ENCODE assay signal across 8 mouse cellular contexts in the genomic region with DNA sequence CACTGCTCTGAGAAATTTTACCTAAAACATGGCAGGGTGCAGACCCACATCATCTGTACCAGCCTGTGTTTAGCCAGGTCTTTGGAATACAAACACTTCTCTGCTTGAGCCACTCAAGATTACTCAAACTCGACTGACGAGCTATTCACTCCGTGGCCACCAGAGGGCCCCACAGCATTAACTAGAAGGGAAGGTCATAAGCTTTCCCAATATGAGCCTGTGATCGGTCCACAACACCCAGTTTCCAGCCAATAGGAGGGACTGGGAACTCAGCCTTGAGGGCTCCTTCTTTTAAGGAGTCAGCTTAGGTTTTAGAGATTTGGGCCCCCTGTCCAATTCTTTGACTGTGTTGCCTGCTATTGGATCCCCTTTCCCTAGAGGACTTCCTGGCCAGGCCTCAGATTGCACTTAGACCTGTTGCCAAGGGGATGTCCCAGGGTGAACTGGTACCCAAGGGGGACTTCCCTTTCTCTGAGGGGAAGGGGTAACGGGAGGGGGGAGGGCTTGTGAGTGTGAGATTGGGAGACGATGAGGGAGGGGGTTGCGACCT. TPM values are rescaled to one million over a fixed set of nuclear protein-coding genes. Genes with fewer than 3 reads are reported as not detected.
A peak's percentile ranks its signal among the peaks of the same experiment; 100 is the strongest.
DNase-seq lines count a peak whose midpoint lies in the region; ATAC-seq and TF ChIP-seq lines count a peak whose summit lies in the region.

No protein-coding gene starts in this region.

- ATAC-seq in forebrain, embryonic 14.5 days: peak; percentile 48; the same call in 1 of the 2 replicates
- peak; percentile 63; the same call in 1 of the 2 replicates for ATAC-seq in hindbrain, embryonic 11.5 days (ENCODE audit: low FRiP score)

- TF ChIP-seq CTCF in ES-Bruce4 (IDR thresholded peaks at IDR 0.05; ENCODE audit: low read depth, low read length): peak; percentile 74
- TF ChIP-seq CTCF in brain, embryonic 14.5 days (IDR thresholded peaks at IDR 0.05; ENCODE audit: borderline replicate concordance, extremely low read depth, insufficient read depth, insufficient read length): peak; percentile 84; the same call in 1 of the 2 replicates

- WGBS in forebrain, embryonic 14.5 days: 30% methylated on average over 7 of the region's 7 CpGs
- WGBS in hindbrain, embryonic 11.5 days: 37% methylated on average over 7 of the region's 7 CpGs

- H3K4me2 ChIP-seq in forebrain, embryonic 14.5 days (ENCODE audit: low read length): no peak overlapping the region
- no peak overlapping the region for H3K4me2 ChIP-seq in hindbrain, embryonic 11.5 days (replicated peaks; ENCODE audit: low read depth, low read length)

- no peak overlapping the region for H3K27ac ChIP-seq in ES-Bruce4 (ENCODE audit: insufficient read depth, low read length)
- H3K27ac ChIP-seq in forebrain, embryonic 14.5 days (ENCODE audit: low read depth, low read length): no peak overlapping the region
- H3K27ac ChIP-seq in hindbrain, embryonic 11.5 days (ENCODE audit: low read depth, low read length): no peak overlapping the region

- TF ChIP-seq POLR2A in ES-Bruce4 (IDR thresholded peaks at IDR 0.05; ENCODE audit: insufficient read depth, low read length): no peak
- no peak for TF ChIP-seq POLR2A in brain, embryonic 14.5 days (IDR thresholded peaks at IDR 0.05; ENCODE audit: borderline replicate concordance, extremely low read depth, insufficient read depth, insufficient read length, poor library complexity, severe bottlenecking)

- H3K9me3 ChIP-seq in ES-Bruce4 (replicated peaks; ENCODE audit: control insufficient read depth, insufficient read depth, low read length, poor library complexity, severe bottlenecking): no peaks in the 10 kb centered on the region; the same call in 1 of the 2 replicates
- H3K9me3 ChIP-seq in forebrain, embryonic 14.5 days (replicated peaks; ENCODE audit: control insufficient read depth, low read length): no peaks in the 10 kb centered on the region
- H3K9me3 ChIP-seq in hindbrain, embryonic 11.5 days (ENCODE audit: control insufficient read depth, low read length): no peaks in the 10 kb centered on the region

- peak; percentile 84 for DNase-seq in brain, embryonic 14.5 days (ENCODE audit: low read depth)
- DNase-seq in forebrain, embryonic 14.5 days (ENCODE audit: low spot score): peak; percentile 80
- DNase-seq in hindbrain, embryonic 11.5 days (ENCODE audit: low spot score): peak; percentile 90
- DNase-seq in layer of hippocampus, postnatal 14 days (ENCODE audit: low spot score in 2 of 2): peak; percentile 73 to 76
- DNase-seq in lung, postnatal 25 days (ENCODE audit: low spot score): peak; percentile 89
- peak; percentile 83 for DNase-seq in retina, postnatal 1 day
- peak; percentile 77 to 86 for DNase-seq in urinary bladder, adult 18-20 months (ENCODE audit: low spot score in 2 of 2)

- no peaks in the 10 kb centered on the region for H3K4me1 ChIP-seq in ES-Bruce4 (ENCODE audit: control insufficient read depth, insufficient read depth, low read length)
- no peaks in the 10 kb centered on the region for H3K4me1 ChIP-seq in forebrain, embryonic 14.5 days (ENCODE audit: control insufficient read depth, insufficient read depth, low read length)
- H3K4me1 ChIP-seq in hindbrain, embryonic 11.5 days (replicated peaks; ENCODE audit: control insufficient read depth, insufficient read depth, low read length): no peaks in the 10 kb centered on the region

- H3K36me3 ChIP-seq in ES-Bruce4 (ENCODE audit: control insufficient read depth, insufficient read depth, low read length, poor library complexity, severe bottlenecking): no peaks in the 10 kb centered on the region
- H3K36me3 ChIP-seq in forebrain, embryonic 14.5 days (ENCODE audit: control insufficient read depth, insufficient read depth, low read length): no peaks in the 10 kb centered on the region
- H3K36me3 ChIP-seq in hindbrain, embryonic 11.5 days (ENCODE audit: control insufficient read depth, insufficient read depth, low read length): no peaks in the 10 kb centered on the region

- no peak overlapping the region; the same call in 1 of the 2 replicates for H3K9ac ChIP-seq in ES-Bruce4 (ENCODE audit: low read depth, poor library complexity, severe bottlenecking)
- H3K9ac ChIP-seq in forebrain, embryonic 14.5 days (ENCODE audit: low read length): no peak overlapping the region
- H3K9ac ChIP-seq in hindbrain, embryonic 11.5 days (ENCODE audit: low read depth, low read length): no peak overlapping the region

- no peak overlapping the region for H3K4me3 ChIP-seq in ES-Bruce4 (ENCODE audit: low read depth, low read length)
- no peak overlapping the region for H3K4me3 ChIP-seq in forebrain, embryonic 14.5 days (ENCODE audit: low read depth, low read length)
- H3K4me3 ChIP-seq in hindbrain, embryonic 11.5 days (ENCODE audit: low read depth, low read length): no peak overlapping the region

- TF ChIP-seq EP300 in ES-Bruce4 (IDR thresholded peaks at IDR 0.05; ENCODE audit: insufficient read depth, low read depth, low read length): no peak

- no peaks in the 10 kb centered on the region for H3K27me3 ChIP-seq in ES-Bruce4 (ENCODE audit: control insufficient read depth, insufficient read depth, low read length, poor library complexity, severe bottlenecking)
- no peaks in the 10 kb centered on the region for H3K27me3 ChIP-seq in forebrain, embryonic 14.5 days (replicated peaks; ENCODE audit: control insufficient read depth, insufficient read depth, low read length)
- H3K27me3 ChIP-seq in hindbrain, embryonic 11.5 days (ENCODE audit: control insufficient read depth, insufficient read depth, low read length): no peaks in the 10 kb centered on the region

RNA-seq across cellular contexts. Expression of a gene that starts 7.7 kb away (rescaled TPM):
- 468 and 470 TPM in 2 replicates for polyA plus RNA-seq in ES-Bruce4 (2011; ENCODE audit: insufficient read depth, insufficient read length, low read depth, missing spikeins)
- 58.6 and 70.5 TPM in 2 replicates for polyA plus RNA-seq in brain, embryonic 14.5 days (2012; rRNA removed)
- polyA plus RNA-seq in forebrain, embryonic 14.5 days (2014; fragmentation: Nextera tagmentation; extraction: Ambion mirVana): 121 and 131 TPM in 2 replicates
- 194 and 197 TPM in 2 replicates for polyA plus RNA-seq in hindbrain, embryonic 11.5 days (2014; fragmentation: Nextera tagmentation; extraction: Ambion mirVana)
- 10 to 100 TPM; 31.1 to 34.9 TPM for total RNA-seq in layer of hippocampus, postnatal 14 days (2021)

RNA-seq across cellular contexts. Expression of a gene that starts 26.9 kb away (rescaled TPM):
- polyA plus RNA-seq in ES-Bruce4 (2011; ENCODE audit: insufficient read depth, insufficient read length, low read depth, missing spikeins): 661 and 677 TPM in 2 replicates
- polyA plus RNA-seq in brain, embryonic 14.5 days (2012; rRNA removed): 49.1 and 111 TPM in 2 replicates
- 140 and 148 TPM in 2 replicates for polyA plus RNA-seq in forebrain, embryonic 14.5 days (2014; fragmentation: Nextera tagmentation; extraction: Ambion mirVana)
- 402 and 542 TPM in 2 replicates for polyA plus RNA-seq in hindbrain, embryonic 11.5 days (2014; fragmentation: Nextera tagmentation; extraction: Ambion mirVana)
- 10 to 100 TPM; 11.8 to 17.4 TPM for total RNA-seq in layer of hippocampus, postnatal 14 days (2021)
